Mouse (Mus musculus): ENCODE results near the gene Olfr1313. TPM values are rescaled to one million over a fixed set of nuclear protein-coding genes. Genes with fewer than 3 reads are reported as not detected.
"Not testable (repeated sequence)": the region's sequence is repeated elsewhere in the genome, so short reads cannot be mapped to it uniquely, and the experiment has no call there.

Gene Olfr1313
- polyA plus RNA-seq (2015; fragmentation: Nextera tagmentation; extraction: Ambion mirVana) = not detected in 2 replicates

- Histone ChIP-seq H3K36me3 (no peaks in the 10 kb centered on the region), H3K4me3 (no peak within 1 kb of the TSS), H3K27ac (no peak within 1 kb of the TSS), H3K9ac (no peak within 1 kb of the TSS), H3K27me3 (no peaks in the 10 kb centered on the region), H3K4me2 (replicated peaks) (no peak within 1 kb of the TSS), H3K9me3 (no peaks in the 10 kb centered on the region), H3K4me1 (no peaks in the 10 kb centered on the region)
- ATAC-seq (ENCODE audit: low FRiP score, low read depth) = no peak
Observed at GRCm38 (mm10) chr2:112077743-112078142, at the start of gene Olfr1313. Gene Olfr1313, minus strand, starts transcription at chr2:112077843.

GRCm38 (mm10) chr2:112115340-112115739 is 37.7 kb upstream of the Olfr1313 start, which contains the start of gene Olfr1315-ps1:
Gene Olfr1315-ps1, minus strand, starts transcription at chr2:112115440.
- Histone ChIP-seq H3K36me3 (no peaks in the 10 kb centered on the region), H3K4me2 (replicated peaks) (no peak within 1 kb of the TSS), H3K4me3 (no peak within 1 kb of the TSS), H3K9ac (no peak within 1 kb of the TSS), H3K9me3 (no peaks in the 10 kb centered on the region), H3K27me3 (no peaks in the 10 kb centered on the region), H3K27ac (no peak within 1 kb of the TSS), H3K4me1 (no peaks in the 10 kb centered on the region)
- WGBS = 73% methylated on average over 1 of the region's 1 CpGs
- ATAC-seq (ENCODE audit: low FRiP score, low read depth) = no peak

DNA sequence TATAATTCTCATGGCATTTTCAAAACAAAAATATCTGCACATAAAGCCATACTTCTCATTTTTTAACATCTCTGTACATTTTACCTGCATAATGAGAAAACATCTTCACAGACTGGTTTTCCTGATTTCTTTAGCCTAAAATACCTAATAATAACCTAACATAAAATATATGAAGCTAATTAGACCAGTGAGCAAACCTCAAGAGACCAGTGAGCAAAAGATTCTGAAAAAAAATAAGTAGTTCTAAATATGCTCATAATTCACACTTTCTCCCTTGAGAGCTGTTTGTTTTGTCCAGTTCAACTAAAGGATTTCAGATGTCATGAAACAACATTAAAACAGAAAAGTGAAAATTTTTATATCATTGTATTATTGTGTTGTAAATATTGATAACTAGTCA is 19.0 kb upstream of the Olfr1313 start, which contains the start of gene Olfr1314:
Olfr1314 (minus strand) TSS at position 101 of the 400 bp plus-strand sequence.
- no peak within 1 kb of the TSS for H3K27ac ChIP-seq
- ATAC-seq (ENCODE audit: low FRiP score, low read depth) = no peak

GRCm38 (mm10) chr2:112050138-112050537 is 27.5 kb downstream of the Olfr1313 start, which contains the start of gene Olfr1312:
Gene Olfr1312, minus strand, starts transcription at chr2:112050238.
- Histone ChIP-seq H3K36me3 (no peaks in the 10 kb centered on the region), H3K4me2 (replicated peaks) (no peak within 1 kb of the TSS), H3K27me3 (no peaks in the 10 kb centered on the region), H3K27ac (no peak within 1 kb of the TSS), H3K9me3 (no peaks in the 10 kb centered on the region), H3K4me3 (no peak within 1 kb of the TSS), H3K4me1 (no peaks in the 10 kb centered on the region), H3K9ac (no peak within 1 kb of the TSS)
- WGBS = 33% methylated on average over 1 of the region's 1 CpGs
- ATAC-seq (ENCODE audit: low FRiP score, low read depth) = no peak

More for the DNA sequence above, 19.0 kb upstream of the Olfr1313 start, which contains the start of gene Olfr1314:
- Histone ChIP-seq H3K27me3 (no peaks in the 10 kb centered on the region), H3K9ac (no peak within 1 kb of the TSS), H3K4me2 (replicated peaks) (no peak within 1 kb of the TSS), H3K36me3 (no peaks in the 10 kb centered on the region), H3K4me1 (no peaks in the 10 kb centered on the region), H3K4me3 (no peak within 1 kb of the TSS), H3K9me3 (no peaks in the 10 kb centered on the region)

- not testable (repeated sequence) for H3K4me1 ChIP-seq; H3K4me3 ChIP-seq; ATAC-seq (ENCODE audit: low FRiP score, low read depth); H3K27me3 ChIP-seq; H3K27ac ChIP-seq; H3K9ac ChIP-seq; H3K36me3 ChIP-seq; H3K9me3 ChIP-seq; H3K4me2 ChIP-seq (replicated peaks)
- 51% methylated on average over 6 of the region's 6 CpGs for WGBS
Observed at GRCm38 (mm10) chr2:112026971-112027370, 50.7 kb downstream of the Olfr1313 start.

- H3K4me2 ChIP-seq (replicated peaks) = no peak within 1 kb of the TSS
- 85% methylated on average over 2 of the region's 2 CpGs for WGBS
- no peaks in the 10 kb centered on the region for H3K9me3 ChIP-seq
- H3K27ac ChIP-seq = no peak within 1 kb of the TSS
- H3K4me3 ChIP-seq = no peak within 1 kb of the TSS
- ATAC-seq (ENCODE audit: low FRiP score, low read depth) = no peak
- H3K36me3 ChIP-seq = no peaks in the 10 kb centered on the region
- no peak within 1 kb of the TSS for H3K9ac ChIP-seq
- H3K27me3 ChIP-seq = no peaks in the 10 kb centered on the region
- no peaks in the 10 kb centered on the region for H3K4me1 ChIP-seq
Observed at GRCm38 (mm10) chr2:112024312-112024711, 53.3 kb downstream of the Olfr1313 start, which contains the start of gene Olfr1311. Gene Olfr1311, minus strand, starts transcription at chr2:112024412.

Other genes starting within 250 kb of the Olfr1313 start
- not detected in 2 replicates for gene Olfr1305, start 200.7 kb downstream of the Olfr1313 start, polyA plus RNA-seq (2015; fragmentation: Nextera tagmentation; extraction: Ambion mirVana)
- not detected in 2 replicates for gene Olfr1306, start 161.6 kb downstream of the Olfr1313 start, polyA plus RNA-seq (2015; fragmentation: Nextera tagmentation; extraction: Ambion mirVana)
- 0.01 TPM in 1 of 2 replicates, not detected in the other for gene Olfr1307, start 128.4 kb downstream of the Olfr1313 start, polyA plus RNA-seq (2015; fragmentation: Nextera tagmentation; extraction: Ambion mirVana)
- not detected in 2 replicates for gene Olfr1308, start 112.9 kb downstream of the Olfr1313 start, polyA plus RNA-seq (2015; fragmentation: Nextera tagmentation; extraction: Ambion mirVana)
- not detected in 2 replicates for gene Olfr1309, start 87.6 kb downstream of the Olfr1313 start, polyA plus RNA-seq (2015; fragmentation: Nextera tagmentation; extraction: Ambion mirVana)
- not detected in 2 replicates for gene Olfr1310, start 65.1 kb downstream of the Olfr1313 start, polyA plus RNA-seq (2015; fragmentation: Nextera tagmentation; extraction: Ambion mirVana)
- not detected in 2 replicates for gene Olfr1311, start 53.4 kb downstream of the Olfr1313 start, polyA plus RNA-seq (2015; fragmentation: Nextera tagmentation; extraction: Ambion mirVana)
- gene Olfr1312, start 27.6 kb downstream of the Olfr1313 start, polyA plus RNA-seq (2015; fragmentation: Nextera tagmentation; extraction: Ambion mirVana) = not detected in 2 replicates
- gene Olfr1314, start 18.9 kb upstream of the Olfr1313 start, polyA plus RNA-seq (2015; fragmentation: Nextera tagmentation; extraction: Ambion mirVana) = not detected in 2 replicates
- gene Olfr1315-ps1, start 37.6 kb upstream of the Olfr1313 start, polyA plus RNA-seq (2015; fragmentation: Nextera tagmentation; extraction: Ambion mirVana) = not detected in 2 replicates
- not detected in 2 replicates for gene Olfr1316, start 57.1 kb upstream of the Olfr1313 start, polyA plus RNA-seq (2015; fragmentation: Nextera tagmentation; extraction: Ambion mirVana)
- not detected in 2 replicates for gene Olfr1317, start 62.5 kb upstream of the Olfr1313 start, polyA plus RNA-seq (2015; fragmentation: Nextera tagmentation; extraction: Ambion mirVana)
- gene Olfr1318, start 76.4 kb upstream of the Olfr1313 start, polyA plus RNA-seq (2015; fragmentation: Nextera tagmentation; extraction: Ambion mirVana) = 0.08 TPM in 1 of 2 replicates, not detected in the other
- gene Lpcat4, start 161.6 kb upstream of the Olfr1313 start, polyA plus RNA-seq (2015; fragmentation: Nextera tagmentation; extraction: Ambion mirVana) = 15.2 and 18.4 TPM in 2 replicates
- gene Nutm1, start 181.4 kb upstream of the Olfr1313 start, polyA plus RNA-seq (2015; fragmentation: Nextera tagmentation; extraction: Ambion mirVana) = not detected in 2 replicates
- gene Nop10, start 184.1 kb upstream of the Olfr1313 start, polyA plus RNA-seq (2015; fragmentation: Nextera tagmentation; extraction: Ambion mirVana) = 189 and 193 TPM in 2 replicates
- gene Slc12a6, start 188.0 kb upstream of the Olfr1313 start, polyA plus RNA-seq (2015; fragmentation: Nextera tagmentation; extraction: Ambion mirVana) = 9.2 and 9.5 TPM in 2 replicates
- gene Gm21985, start 188.5 kb upstream of the Olfr1313 start, polyA plus RNA-seq (2015; fragmentation: Nextera tagmentation; extraction: Ambion mirVana) = not detected in 2 replicates